Mouse (Mus musculus): ENCODE results near the gene Ntrk3. TPM values are rescaled to one million over a fixed set of nuclear protein-coding genes. Genes with fewer than 3 reads are reported as not detected.
A peak's percentile ranks its signal among the peaks of the same experiment; 100 is the strongest.

The Ntrk3 gene
- polyA plus RNA-seq, 1 experiment from 2014 or later: 0.16 TPM

DNA sequence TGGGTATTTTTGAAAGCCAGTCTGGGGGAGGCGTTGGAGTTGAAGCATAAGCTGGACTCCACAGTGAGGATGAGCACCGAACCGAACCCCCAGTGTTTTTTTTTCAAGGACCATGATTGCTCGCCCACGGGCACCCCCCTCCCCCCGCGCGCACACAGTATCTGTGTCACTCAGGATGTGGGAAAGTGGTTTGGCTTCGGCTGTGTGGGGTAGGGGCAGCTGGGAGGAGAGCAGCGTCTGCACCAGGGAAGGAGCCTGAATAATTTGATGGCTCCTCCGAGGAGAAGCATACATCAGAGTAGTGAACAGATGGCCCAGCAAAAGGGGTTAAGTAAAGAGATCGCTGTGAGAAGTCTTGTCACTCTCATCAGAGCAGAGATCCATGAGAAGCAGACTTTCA lies 139.7 kb downstream of the Ntrk3 start:
- H3K27me3 ChIP-seq (ENCODE audit: low read depth, poor library complexity, severe bottlenecking): peaks cover 51% of the 10 kb centered on the region
- H3K4me3 ChIP-seq: no peak overlapping the region
- peaks cover 11% of the 10 kb centered on the region; the same call in 1 of the 2 replicates for H3K4me1 ChIP-seq
- no peaks in the 10 kb centered on the region for H3K9me3 ChIP-seq (replicated peaks)
- 39% methylated on average over 12 of the region's 12 CpGs for WGBS
- no peaks in the 10 kb centered on the region for H3K36me3 ChIP-seq
- DNase-seq (ENCODE audit: low spot score): no peak
- H3K27ac ChIP-seq: no peak overlapping the region

DNA sequence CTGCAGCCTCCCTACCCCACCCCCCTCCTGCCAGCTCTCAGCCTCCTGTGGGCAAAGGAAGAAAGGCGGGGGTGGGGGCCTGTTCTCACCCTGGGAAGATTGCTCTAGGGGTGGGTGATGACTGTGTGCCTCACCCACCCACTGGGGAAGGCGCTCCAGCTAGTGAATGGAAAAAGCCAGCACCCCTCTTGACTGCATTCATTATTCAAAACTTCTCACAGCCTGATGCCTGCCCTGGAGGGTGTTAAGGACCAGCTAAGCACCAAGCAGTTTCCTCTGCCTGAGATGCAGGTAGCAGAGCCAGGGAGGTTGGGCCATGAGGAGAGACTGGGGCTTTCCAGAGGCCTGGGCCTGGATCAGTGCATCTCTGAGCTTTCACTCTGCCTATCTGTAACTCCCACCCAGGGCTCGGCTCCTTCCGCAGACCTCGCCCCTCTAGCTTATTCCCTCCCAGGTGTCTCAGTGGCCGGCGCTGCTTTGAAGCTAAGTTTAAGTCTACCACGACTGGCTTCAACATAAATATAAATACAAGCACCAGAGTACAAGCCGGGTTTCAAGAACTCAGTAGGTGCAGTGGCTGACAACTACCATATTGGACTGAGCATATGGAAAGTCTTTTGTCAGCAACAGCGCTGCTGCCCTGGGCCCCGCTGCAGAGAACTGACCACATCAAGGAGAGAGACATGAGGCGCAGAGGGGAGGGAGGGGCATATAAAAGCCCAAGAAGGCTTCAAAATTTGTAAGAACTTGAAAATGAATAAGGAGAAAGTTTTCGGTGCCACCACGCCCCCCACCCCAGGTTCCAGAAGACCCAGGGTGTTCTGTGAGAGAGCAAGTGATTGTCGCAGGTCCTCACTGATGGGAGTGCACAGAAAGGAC lies 140.3 kb downstream of the Ntrk3 start:
- Histone ChIP-seq H3K9me3 (replicated peaks) (no peaks in the 10 kb centered on the region), H3K27ac (no peak overlapping the region), H3K4me1 (peaks cover 11% of the 10 kb centered on the region; the same call in 1 of the 2 replicates), H3K4me3 (no peak overlapping the region), H3K27me3 (ENCODE audit: low read depth, poor library complexity, severe bottlenecking) (peaks cover 57% of the 10 kb centered on the region), H3K36me3 (no peaks in the 10 kb centered on the region)
- no peak for DNase-seq (ENCODE audit: low spot score)
- 18% methylated on average over 15 of the region's 15 CpGs for WGBS

- no peak overlapping the region for H3K27ac ChIP-seq
- H3K27me3 ChIP-seq (ENCODE audit: low read depth, poor library complexity, severe bottlenecking): peaks cover 63% of the 10 kb centered on the region
- peaks cover 11% of the 10 kb centered on the region; the same call in 1 of the 2 replicates for H3K4me1 ChIP-seq
- no peak overlapping the region for H3K4me3 ChIP-seq
- DNase-seq (ENCODE audit: low spot score): no peak
- 52% methylated on average over 5 of the region's 5 CpGs for WGBS
- H3K9me3 ChIP-seq (replicated peaks): no peaks in the 10 kb centered on the region
- H3K36me3 ChIP-seq: no peaks in the 10 kb centered on the region
These were observed 141.3 kb downstream of the Ntrk3 start for GRCm38 (mm10) chr7:78596556-78596955.

DNA sequence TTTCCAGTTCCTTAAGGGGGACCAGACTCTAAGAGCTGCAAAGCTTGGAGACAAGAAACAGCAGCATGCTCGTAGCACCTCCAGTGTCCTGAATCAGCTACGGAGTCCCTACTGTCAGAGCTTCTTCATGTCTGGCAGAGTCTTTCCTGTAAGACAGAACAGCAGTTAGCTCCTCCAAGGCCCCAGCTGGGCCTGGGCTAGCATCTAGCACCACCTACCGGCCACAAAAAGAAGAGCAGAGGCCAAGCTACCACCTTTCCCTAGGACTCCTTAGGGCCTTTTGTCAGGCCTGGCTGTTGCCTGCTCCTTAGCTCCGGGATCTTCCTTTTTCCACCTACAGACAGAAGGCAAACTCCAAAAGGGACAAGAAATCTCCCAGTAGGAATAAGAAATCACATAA lies 141.9 kb downstream of the Ntrk3 start:
- H3K9me3 ChIP-seq (replicated peaks): no peaks in the 10 kb centered on the region
- WGBS: 6% methylated on average over 4 of the region's 4 CpGs

DNA sequence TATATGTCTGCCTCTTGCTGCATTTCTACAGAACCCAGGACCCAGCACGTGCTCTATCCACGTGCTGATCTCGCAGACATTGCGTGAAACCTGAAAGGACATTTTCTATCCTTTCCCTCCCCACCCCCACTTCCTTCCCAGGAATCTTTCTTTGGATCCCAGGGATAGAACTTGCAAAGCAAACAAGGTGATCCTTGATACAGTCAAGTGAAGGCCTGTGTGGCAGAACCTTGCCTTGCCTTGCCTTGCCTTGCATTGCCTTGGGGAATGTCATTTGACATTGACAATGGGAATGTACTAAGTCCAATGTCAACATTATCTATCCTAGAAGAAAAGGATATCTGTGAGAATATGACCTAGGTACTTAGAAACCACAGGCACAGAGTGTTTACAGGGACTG lies 144.9 kb downstream of the Ntrk3 start:
- Histone ChIP-seq H3K4me3 (no peak overlapping the region), H3K9me3 (replicated peaks) (no peaks in the 10 kb centered on the region), H3K27ac (no peak overlapping the region), H3K4me1 (peaks cover 7% of the 10 kb centered on the region; the same call in 1 of the 2 replicates), H3K36me3 (no peaks in the 10 kb centered on the region), H3K27me3 (ENCODE audit: low read depth, poor library complexity, severe bottlenecking) (peaks cover 38% of the 10 kb centered on the region)
- no peak for DNase-seq (ENCODE audit: low spot score)
- 84% methylated on average over 4 of the region's 4 CpGs for WGBS

More for the DNA sequence above, 141.9 kb downstream of the Ntrk3 start:
- no peak overlapping the region for H3K4me3 ChIP-seq
- H3K36me3 ChIP-seq: no peaks in the 10 kb centered on the region
- peak; percentile 66 for DNase-seq (ENCODE audit: low spot score)
- no peak overlapping the region for H3K27ac ChIP-seq
- H3K4me1 ChIP-seq: peaks cover 11% of the 10 kb centered on the region; the same call in 1 of the 2 replicates
- H3K27me3 ChIP-seq (ENCODE audit: low read depth, poor library complexity, severe bottlenecking): peaks cover 63% of the 10 kb centered on the region

- DNase-seq (ENCODE audit: low spot score): no peak
- Histone ChIP-seq H3K9me3 (replicated peaks) (no peaks in the 10 kb centered on the region), H3K36me3 (no peaks in the 10 kb centered on the region), H3K4me1 (peaks cover 1% of the 10 kb centered on the region; the same call in 1 of the 2 replicates), H3K4me3 (no peak overlapping the region), H3K27ac (no peak overlapping the region), H3K27me3 (ENCODE audit: low read depth, poor library complexity, severe bottlenecking) (peaks cover 35% of the 10 kb centered on the region)
- WGBS: 94% methylated on average over 1 of the region's 1 CpGs
These were observed 145.6 kb downstream of the Ntrk3 start for GRCm38 (mm10) chr7:78592172-78592571.

DNA sequence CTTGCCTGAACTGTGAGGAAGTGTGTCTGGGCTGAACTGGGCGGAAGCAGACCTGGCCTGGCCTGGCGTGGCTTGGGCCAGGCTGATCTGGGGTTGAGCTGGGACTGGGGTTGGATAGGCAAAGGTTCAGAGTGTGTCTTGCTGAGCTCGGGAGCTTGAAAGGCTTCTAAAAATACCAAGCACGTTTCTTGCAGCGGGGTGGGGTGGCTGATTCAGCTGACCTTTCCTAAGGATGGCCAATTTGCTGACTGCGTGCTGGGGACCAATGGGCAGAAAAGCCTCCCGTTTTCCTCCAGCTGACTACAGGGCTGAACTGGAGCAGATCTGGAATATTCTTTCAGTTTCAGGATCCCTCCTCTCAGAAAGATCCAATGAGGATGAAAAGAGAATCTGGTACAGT lies 148.0 kb downstream of the Ntrk3 start:
- no peaks in the 10 kb centered on the region for H3K4me1 ChIP-seq
- H3K9me3 ChIP-seq (replicated peaks): no peaks in the 10 kb centered on the region
- WGBS: 73% methylated on average over 7 of the region's 7 CpGs
- no peaks in the 10 kb centered on the region for H3K36me3 ChIP-seq
- peaks cover 45% of the 10 kb centered on the region for H3K27me3 ChIP-seq (ENCODE audit: low read depth, poor library complexity, severe bottlenecking)
- no peak overlapping the region for H3K4me3 ChIP-seq
- no peak for DNase-seq (ENCODE audit: low spot score)
- H3K27ac ChIP-seq: no peak overlapping the region

- H3K36me3 ChIP-seq: no peaks in the 10 kb centered on the region
- DNase-seq (ENCODE audit: low spot score): no peak
- no peak overlapping the region for H3K27ac ChIP-seq
- no peaks in the 10 kb centered on the region for H3K9me3 ChIP-seq (replicated peaks)
- no peaks in the 10 kb centered on the region for H3K4me1 ChIP-seq
- H3K4me3 ChIP-seq: no peak overlapping the region
- peaks cover 59% of the 10 kb centered on the region for H3K27me3 ChIP-seq (ENCODE audit: low read depth, poor library complexity, severe bottlenecking)
- WGBS: 30% methylated on average over 3 of the region's 3 CpGs
These were observed 151.0 kb downstream of the Ntrk3 start for GRCm38 (mm10) chr7:78586800-78587199.

GRCm38 (mm10) chr7:78585960-78586359 lies 151.9 kb downstream of the Ntrk3 start:
- Histone ChIP-seq H3K27me3 (ENCODE audit: low read depth, poor library complexity, severe bottlenecking) (peaks cover 68% of the 10 kb centered on the region), H3K4me3 (no peak overlapping the region), H3K36me3 (no peaks in the 10 kb centered on the region), H3K9me3 (replicated peaks) (no peaks in the 10 kb centered on the region), H3K4me1 (no peaks in the 10 kb centered on the region), H3K27ac (no peak overlapping the region)
- DNase-seq (ENCODE audit: low spot score): no peak
- WGBS: 44% methylated on average over 7 of the region's 7 CpGs

- peaks cover 78% of the 10 kb centered on the region for H3K27me3 ChIP-seq (ENCODE audit: low read depth, poor library complexity, severe bottlenecking)
- no peak for DNase-seq (ENCODE audit: low spot score)
- H3K4me1 ChIP-seq: no peaks in the 10 kb centered on the region
- 73% methylated on average over 2 of the region's 2 CpGs for WGBS
- no peaks in the 10 kb centered on the region for H3K36me3 ChIP-seq
- no peak overlapping the region for H3K27ac ChIP-seq
- no peaks in the 10 kb centered on the region for H3K9me3 ChIP-seq (replicated peaks)
- H3K4me3 ChIP-seq: no peak overlapping the region
These were observed 152.9 kb downstream of the Ntrk3 start for GRCm38 (mm10) chr7:78584936-78585335.

DNA sequence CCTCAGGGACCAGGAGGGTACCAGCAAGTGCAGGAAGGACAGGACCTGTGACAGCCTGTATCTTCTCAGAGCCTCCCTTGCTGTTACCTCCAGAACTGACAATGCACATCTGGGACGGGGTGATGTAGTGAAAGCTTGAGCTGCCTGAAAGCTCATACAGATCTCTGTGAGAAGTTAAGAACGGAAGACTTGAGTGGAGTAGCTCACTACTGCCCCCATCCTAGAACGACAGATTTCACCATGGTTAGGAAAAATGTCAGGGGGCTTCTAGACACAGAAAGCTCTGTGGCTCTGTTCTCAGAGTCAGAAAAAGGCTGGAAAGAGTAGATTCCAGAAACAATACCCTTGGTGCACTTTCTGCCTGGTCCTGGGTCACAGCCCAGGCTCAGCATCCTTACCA lies 153.3 kb downstream of the Ntrk3 start:
- 0 out of 2 replicates have a peak, but pooled peaks cover 1% of the 10 kb centered on the region for H3K4me1 ChIP-seq
- WGBS: 11% methylated on average over 3 of the region's 3 CpGs
- H3K36me3 ChIP-seq: no peaks in the 10 kb centered on the region
- DNase-seq (ENCODE audit: low spot score): no peak
- H3K4me3 ChIP-seq: no peak overlapping the region
- H3K9me3 ChIP-seq (replicated peaks): no peaks in the 10 kb centered on the region
- H3K27ac ChIP-seq: no peak overlapping the region
- peaks cover 82% of the 10 kb centered on the region for H3K27me3 ChIP-seq (ENCODE audit: low read depth, poor library complexity, severe bottlenecking)

DNA sequence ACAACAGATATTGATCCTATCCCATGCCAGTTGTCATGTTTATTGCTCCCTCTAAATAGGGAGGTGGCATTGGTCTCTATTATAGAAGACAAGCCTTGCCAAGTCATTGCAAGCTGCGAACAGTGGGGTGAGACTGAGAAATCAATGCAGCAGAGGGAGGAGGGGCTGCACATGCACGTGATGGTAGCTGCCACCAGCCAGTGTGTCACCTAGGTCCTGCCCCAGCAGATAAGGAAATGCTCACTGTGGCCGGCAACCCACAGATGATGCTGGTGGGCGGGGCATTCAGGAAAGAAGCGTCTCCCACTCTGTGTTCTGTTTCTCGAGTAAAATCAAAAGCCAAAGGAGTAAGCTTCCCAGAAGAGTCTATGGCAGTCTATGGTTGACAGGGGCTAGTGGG lies 154.1 kb downstream of the Ntrk3 start:
- no peaks in the 10 kb centered on the region for H3K9me3 ChIP-seq (replicated peaks)
- no peak overlapping the region for H3K27ac ChIP-seq
- H3K36me3 ChIP-seq: no peaks in the 10 kb centered on the region
- peaks cover 90% of the 10 kb centered on the region for H3K27me3 ChIP-seq (ENCODE audit: low read depth, poor library complexity, severe bottlenecking)
- H3K4me1 ChIP-seq: peaks cover 9% of the 10 kb centered on the region
- no peak overlapping the region for H3K4me3 ChIP-seq
- no peak for DNase-seq (ENCODE audit: low spot score)
- WGBS: 61% methylated on average over 6 of the region's 6 CpGs

DNA sequence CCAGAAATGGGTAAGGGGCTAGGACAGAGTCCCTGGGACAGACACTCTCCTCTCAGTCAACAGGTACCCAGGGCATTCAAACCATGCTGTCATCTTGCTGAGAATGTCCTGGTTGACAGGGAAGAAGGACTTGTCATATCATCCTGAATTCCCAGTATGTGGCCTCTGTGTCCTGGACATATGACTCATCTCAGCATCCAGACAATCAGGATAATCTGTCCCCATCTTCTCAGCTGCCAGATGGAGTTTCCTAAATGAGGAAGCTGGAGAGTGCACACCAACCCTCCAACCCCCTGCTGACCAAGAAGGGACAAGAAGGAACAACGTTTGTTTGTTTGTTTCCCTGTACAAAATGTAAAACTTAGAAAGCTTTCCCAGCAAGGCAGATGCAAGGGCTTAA lies 156.5 kb downstream of the Ntrk3 start:
- Histone ChIP-seq H3K4me3 (no peak overlapping the region), H3K27ac (no peak overlapping the region), H3K36me3 (no peaks in the 10 kb centered on the region), H3K27me3 (ENCODE audit: low read depth, poor library complexity, severe bottlenecking) (peaks cover 100% of the 10 kb centered on the region), H3K9me3 (replicated peaks) (no peaks in the 10 kb centered on the region), H3K4me1 (peaks cover 28% of the 10 kb centered on the region)
- 44% methylated on average over 1 of the region's 1 CpGs for WGBS
- DNase-seq (ENCODE audit: low spot score): no peak
